Mouse (Mus musculus) left cerebral cortex, adult 18-20 months (tissue): Measurements from ENCODE around the gene Serpina12. TPM values are rescaled to one million over a fixed set of nuclear protein-coding genes. Genes with fewer than 3 reads are reported as not detected.

Source experiments
- DNase-seq, 2 experiments: peaks; one replicate each; pipeline ENCODE4 v3.0.0; 2021 to 2022; ENCODE audit warnings: low spot score in 2 of 2, mixed read lengths in 1 of 2
- total RNA-seq, 2 experiments: library from RNA; stranded (reverse); gene quantifications; 2 replicates each; pipeline ENCODE4 v1.2.3; 2021

Gene Serpina12
- total RNA-seq, 2 experiments from 2014 or later: 0.09 TPM; not detected in 1

- no peak for DNase-seq
Observed at GRCm38 (mm10) chr12:104004689-104005088, 39.6 kb downstream of the Serpina12 start.

- DNase-seq: no peak
Observed at GRCm38 (mm10) chr12:104003238-104003612, 41.0 kb downstream of the Serpina12 start.

- DNase-seq: no peak
Observed at GRCm38 (mm10) chr12:104002569-104003237, 41.5 kb downstream of the Serpina12 start.

GRCm38 (mm10) chr12:104000594-104000993, 43.6 kb downstream of the Serpina12 start:
- no peak for DNase-seq

- DNase-seq: peak in 1 of 2 experiments; percentile 15
Observed at GRCm38 (mm10) chr12:103999611-104000010, 44.6 kb downstream of the Serpina12 start.

GRCm38 (mm10) chr12:103996513-103996912, 47.7 kb downstream of the Serpina12 start:
- no peak for DNase-seq

- peak; percentile 82 to 88 for DNase-seq
Observed at GRCm38 (mm10) chr12:103995292-103996072, 48.8 kb downstream of the Serpina12 start.

GRCm38 (mm10) chr12:103992945-103993344, 51.3 kb downstream of the Serpina12 start:
- peak; percentile 25 to 41 for DNase-seq

- DNase-seq: no peak
Observed at GRCm38 (mm10) chr12:103989857-103990256, 54.4 kb downstream of the Serpina12 start, which contains the start of gene Serpina11. Gene Serpina11 (minus strand): TSS chr12:103989957.

- no peak for DNase-seq
Observed at GRCm38 (mm10) chr12:103989514-103989767, 54.8 kb downstream of the Serpina12 start.

GRCm38 (mm10) chr12:103988754-103989513, 55.3 kb downstream of the Serpina12 start:
- DNase-seq: no peak

GRCm38 (mm10) chr12:103985868-103986267, 58.4 kb downstream of the Serpina12 start:
- DNase-seq: no peak

GRCm38 (mm10) chr12:103984935-103985334, 59.3 kb downstream of the Serpina12 start:
- peak; percentile 49 to 69 for DNase-seq

- no peak for DNase-seq
Observed at GRCm38 (mm10) chr12:103981646-103982360, 62.4 kb downstream of the Serpina12 start.

Other genes with a start within 250 kb of the Serpina12 start
- gene Serpina1b, start 214.1 kb downstream of the Serpina12 start, total RNA-seq: not detected
- not detected for gene Serpina1a, start 180.9 kb downstream of the Serpina12 start, total RNA-seq
- gene Serpina1c, start 139.6 kb downstream of the Serpina12 start, total RNA-seq: not detected
- not detected for gene Serpina1e, start 85.5 kb downstream of the Serpina12 start, total RNA-seq
- gene Serpina11, start 54.5 kb downstream of the Serpina12 start, total RNA-seq: not detected
- 1 to 10 TPM; 4.8 to 5.5 TPM for gene Serpina9, start 30.7 kb downstream of the Serpina12 start, total RNA-seq
- gene Serpina5, start 56.7 kb upstream of the Serpina12 start, total RNA-seq: not detected
- not detected for gene Serpina3a, start 68.3 kb upstream of the Serpina12 start, total RNA-seq
- gene Serpina3b, start 83.6 kb upstream of the Serpina12 start, total RNA-seq: not detected
- not detected for gene Serpina3c, start 109.4 kb upstream of the Serpina12 start, total RNA-seq
- gene Serpina3f, start 170.1 kb upstream of the Serpina12 start, total RNA-seq: not detected
- gene Serpina3g, start 191.8 kb upstream of the Serpina12 start, total RNA-seq: under 1 TPM in 1 of 2 experiments, not detected in 1; 0.44 TPM
- not detected for gene Serpina3i, start 218.7 kb upstream of the Serpina12 start, total RNA-seq